Mouse (Mus musculus) liver, embryonic 14.5 days (tissue): Measurements from ENCODE around the gene Rbms3. TPM values are rescaled to one million over a fixed set of nuclear protein-coding genes. Genes with fewer than 3 reads are reported as not detected.

ENCODE experiments used
- ATAC-seq: fragments of 200-750 bp; cut with Nextera tagmentation; 2 replicates; pipeline ENCODE4 v1.8.0; 2017; ENCODE audit warnings: moderate number of reproducible peaks, mild to moderate bottlenecking, moderate library complexity; ENCODE audit not compliant: insufficient read depth
- DNase-seq, 3 experiments: peaks; one replicate each; pipeline ENCODE4 v3.0.0-alpha.2; 2012 to 2013; ENCODE audit warnings: low read depth in 3 of 3, low spot score in 3 of 3
- H3K27ac ChIP-seq: fragments of 300-500 bp; sonication (generic); 2 replicates; pipeline ENCODE4 v1.5.1; 2014; ENCODE audit warnings: moderate library complexity, mild to moderate bottlenecking, control low read depth, inconsistent platforms
- H3K27me3 ChIP-seq: fragments of 300-500 bp; sonication (generic); 2 replicates; pipeline ENCODE4 v1.6.1; 2014; ENCODE audit warnings: mild to moderate bottlenecking, low read length, moderate library complexity; ENCODE audit not compliant: control insufficient read depth, insufficient read depth
- H3K36me3 ChIP-seq: fragments of 300-500 bp; sonication (generic); replicated peaks from 2 replicates; pipeline ENCODE4 v1.6.1; 2014; ENCODE audit warnings: low read depth; ENCODE audit not compliant: control insufficient read depth, insufficient read depth
- H3K4me1 ChIP-seq, 2 experiments: fragments of 200-500 bp in 1 of 2; fragments of 300-500 bp in 1 of 2; sonication (generic) in 1 of 2; replicated peaks; 2 replicates each; pipeline ENCODE4 v1.6.1; 2012 to 2014; ENCODE audit warnings: antibody characterized with exemption in 1 of 2, inconsistent platforms in 1 of 2, low read length in 1 of 2; ENCODE audit not compliant: control insufficient read depth in 2 of 2, insufficient read depth in 2 of 2
- H3K4me2 ChIP-seq: fragments of 300-500 bp; sonication (generic); 2 replicates; pipeline ENCODE4 v1.6.1; 2014; ENCODE audit warnings: low read depth, mild to moderate bottlenecking, control low read depth, moderate library complexity
- H3K4me3 ChIP-seq, 2 experiments: fragments of 200-500 bp in 1 of 2; fragments of 300-500 bp in 1 of 2; sonication (generic) in 1 of 2; 2 replicates each; pipeline ENCODE4 v1.5.1; 2012 to 2014; ENCODE audit warnings: low read depth in 2 of 2, low read length in 2 of 2, mild to moderate bottlenecking in 2 of 2, control low read depth in 1 of 2, inconsistent platforms in 1 of 2, moderate library complexity in 1 of 2; ENCODE audit not compliant: insufficient read depth in 1 of 2
- H3K9ac ChIP-seq: fragments of 300-500 bp; sonication (generic); replicated peaks from 2 replicates; pipeline ENCODE4 v1.6.1; 2014; ENCODE audit warnings: mild to moderate bottlenecking, control low read depth, moderate library complexity
- H3K9me3 ChIP-seq: fragments of 300-500 bp; sonication (generic); 2 replicates; pipeline ENCODE4 v1.6.1; 2016; ENCODE audit warnings: low read length, mixed read lengths; ENCODE audit not compliant: control insufficient read depth
- CTCF ChIP-seq: IDR thresholded peaks from 2 replicates; pipeline ENCODE4 v1.5.1; 2016; ENCODE audit warnings: antibody characterized with exemption, low read depth, control low read depth
- EP300 ChIP-seq: IDR thresholded peaks from 2 replicates; pipeline ENCODE4 v1.6.1; 2016; ENCODE audit warnings: antibody characterized with exemption, low read depth
- WGBS: fragments of 180-500 bp; shearing (Covaris S2); extraction: QIAGEN DNeasy Blood & Tissue Kit; methylation state at CpG from one replicate; pipeline ENCODE4 v1.1.7; 2014; ENCODE audit not compliant: insufficient replicate concordance; 5-methylcytosine and 5-hydroxymethylcytosine counted together
- polyA plus RNA-seq, 2 experiments: library from polyadenylated mRNA; depleted of rRNA in 1 of 2; stranded (reverse) in 1 of 2; unstranded in 1 of 2; fragments of >200 nt; fragmentation: Nextera tagmentation in 1 of 2; extraction: Ambion mirVana in 1 of 2; gene quantifications; 2 replicates each; pipeline versions ENCODE4 v1.2.1 to v1.2.3; 2012 to 2014

Rbms3 gene
- polyA plus RNA-seq, 2 experiments, result 0.88 to 2.4 TPM

- no peak for ATAC-seq
- Histone ChIP-seq H3K36me3 (no peaks in the 10 kb centered on the region), H3K4me2 (no peak overlapping the region), H3K9me3 (no peaks in the 10 kb centered on the region), H3K4me3 (no peak overlapping the region), H3K27ac (no peak overlapping the region), H3K9ac (no peak overlapping the region), H3K4me1 (0 out of 4 replicates have a peak, but pooled peaks cover 0 to 4% of the 10 kb centered on the region in 2 experiments), H3K27me3 (no peaks in the 10 kb centered on the region)
- no peak for DNase-seq
- TF ChIP-seq CTCF, result no peak
- TF ChIP-seq EP300, result no peak
- WGBS, result 58% methylated on average over 15 of the region's 15 CpGs
Observed at GRCm38 (mm10) chr9:116899403-116899802, 730.3 kb downstream of the Rbms3 start.

GRCm38 (mm10) chr9:116886973-116887680, 742.6 kb downstream of the Rbms3 start:
- TF ChIP-seq EP300, result no peak

GRCm38 (mm10) chr9:116885617-116886016, 744.1 kb downstream of the Rbms3 start:
- H3K9me3 ChIP-seq, result no peaks in the 10 kb centered on the region
- ATAC-seq, result no peak
- H3K36me3 ChIP-seq, result no peaks in the 10 kb centered on the region
- WGBS, result 66% methylated on average over 5 of the region's 5 CpGs
- no peaks in the 10 kb centered on the region for H3K27me3 ChIP-seq
- peaks cover 0 to 2% of the 10 kb centered on the region in 2 experiments; a peak in 2 of 4 replicates for H3K4me1 ChIP-seq
- H3K4me2 ChIP-seq, result no peak overlapping the region
- no peak overlapping the region for H3K4me3 ChIP-seq
- TF ChIP-seq EP300 (no peak), CTCF (no peak)
- no peak for DNase-seq
- H3K9ac ChIP-seq, result no peak overlapping the region
- no peak overlapping the region for H3K27ac ChIP-seq

More at GRCm38 (mm10) chr9:116886973-116887680, 742.6 kb downstream of the Rbms3 start:
- Histone ChIP-seq H3K4me3 (no peak overlapping the region), H3K27me3 (no peaks in the 10 kb centered on the region), H3K4me2 (no peak overlapping the region), H3K9ac (no peak overlapping the region), H3K36me3 (no peaks in the 10 kb centered on the region), H3K9me3 (no peaks in the 10 kb centered on the region), H3K4me1 (peaks cover 0 to 2% of the 10 kb centered on the region in 2 experiments; a peak in 2 of 4 replicates), H3K27ac (no peak overlapping the region)
- ATAC-seq (no peak), DNase-seq (no peak)
- WGBS, result 59% methylated on average over 9 of the region's 9 CpGs

- no peak overlapping the region for H3K27ac ChIP-seq
- no peak overlapping the region for H3K4me3 ChIP-seq
- H3K4me2 ChIP-seq, result no peak overlapping the region
- H3K27me3 ChIP-seq, result no peaks in the 10 kb centered on the region
- ATAC-seq, result 0 out of 2 replicates have a peak, but pooled peaks have one; percentile 6
- H3K9ac ChIP-seq, result no peak overlapping the region
- DNase-seq, result peak in 1 of 3 experiments; percentile 7
- no peak for TF ChIP-seq EP300
- TF ChIP-seq CTCF, result no peak
- H3K4me1 ChIP-seq, result peaks cover 0 to 2% of the 10 kb centered on the region in 2 experiments; a peak in 3 of 4 replicates
- H3K36me3 ChIP-seq, result no peaks in the 10 kb centered on the region
- H3K9me3 ChIP-seq, result no peaks in the 10 kb centered on the region
- 70% methylated on average over 4 of the region's 4 CpGs for WGBS
Observed at GRCm38 (mm10) chr9:116880503-116880902, 749.2 kb downstream of the Rbms3 start.

GRCm38 (mm10) chr9:116879600-116880457, 749.9 kb downstream of the Rbms3 start:
- H3K27me3 ChIP-seq, result no peaks in the 10 kb centered on the region
- no peak overlapping the region for H3K27ac ChIP-seq
- H3K4me1 ChIP-seq, result no peaks in the 10 kb centered on the region; a peak in 1 of 4 replicates
- DNase-seq (no peak), ATAC-seq (no peak)
- WGBS, result 62% methylated on average over 10 of the region's 10 CpGs
- no peaks in the 10 kb centered on the region for H3K36me3 ChIP-seq
- no peak overlapping the region for H3K4me2 ChIP-seq
- H3K9ac ChIP-seq, result no peak overlapping the region
- TF ChIP-seq CTCF (no peak), EP300 (no peak)
- no peak overlapping the region for H3K4me3 ChIP-seq
- no peaks in the 10 kb centered on the region for H3K9me3 ChIP-seq
